Mouse (Mus musculus) forebrain, embryonic 16.5 days (tissue): ENCODE data around the gene Slc4a1ap. TPM values are rescaled to one million over a fixed set of nuclear protein-coding genes. Genes with fewer than 3 reads are reported as not detected.

Experiments used
- polyA plus RNA-seq: library from polyadenylated mRNA; unstranded; fragments of >200 nt; fragmentation: Nextera tagmentation; extraction: Ambion mirVana; gene quantifications from 2 replicates; pipeline ENCODE4 v1.2.1, GENCODE M21; 2015

The Slc4a1ap gene
- polyA plus RNA-seq, 1 experiment from 2014 or later, result 32.7 TPM

Other genes with a start within 250 kb of the Slc4a1ap start
- gene Ift172, start 235.9 kb upstream of the Slc4a1ap start, polyA plus RNA-seq, result 34.2 and 39.4 TPM in 2 replicates
- 81.8 and 90.6 TPM in 2 replicates for gene Fndc4, start 230.9 kb upstream of the Slc4a1ap start, polyA plus RNA-seq
- gene Gckr, start 229.6 kb upstream of the Slc4a1ap start, polyA plus RNA-seq, result 0.27 TPM in 1 of 2 replicates, not detected in the other
- 127 and 138 TPM in 2 replicates for gene Zfp512, start 74.6 kb upstream of the Slc4a1ap start, polyA plus RNA-seq
- gene 4930548H24Rik, start 41.3 kb upstream of the Slc4a1ap start, polyA plus RNA-seq, result not detected in 2 replicates
- 86.6 and 86.8 TPM in 2 replicates for gene Gpn1, start 32.3 kb upstream of the Slc4a1ap start, polyA plus RNA-seq
- gene Supt7l, start 812 bp downstream of the Slc4a1ap start, polyA plus RNA-seq, result 28.5 and 29.4 TPM in 2 replicates
- 196 and 213 TPM in 2 replicates for gene Mrpl33, start 69.9 kb downstream of the Slc4a1ap start, polyA plus RNA-seq
- gene Rbks, start 170.6 kb downstream of the Slc4a1ap start, polyA plus RNA-seq, result 2.3 and 2.7 TPM in 2 replicates
- gene Babam2, start 170.7 kb downstream of the Slc4a1ap start, polyA plus RNA-seq, result 53.1 and 53.5 TPM in 2 replicates